Mouse (Mus musculus): ENCODE results near the gene Qpctl.

Qpctl gene

GRCm38 (mm10) chr7:19148875-19149541, at the start of gene Qpctl:
Gene Qpctl (minus strand): TSS chr7:19149291.
- DNase-seq (ENCODE audit: low spot score) = peak; percentile 99

GRCm38 (mm10) chr7:19197985-19198384, 48.9 kb upstream of the Qpctl start:
- DNase-seq (ENCODE audit: low spot score) = no peak

GRCm38 (mm10) chr7:19196676-19197075, 47.6 kb upstream of the Qpctl start:
- DNase-seq (ENCODE audit: low spot score) = no peak

- DNase-seq (ENCODE audit: low spot score) = no peak
Measured at GRCm38 (mm10) chr7:19194676-19195075, 45.6 kb upstream of the Qpctl start.

- DNase-seq (ENCODE audit: low spot score) = no peak
Measured at GRCm38 (mm10) chr7:19184758-19185157, 35.7 kb upstream of the Qpctl start.

- no peak for DNase-seq (ENCODE audit: low spot score)
Measured at GRCm38 (mm10) chr7:19184250-19184649, 35.2 kb upstream of the Qpctl start.

GRCm38 (mm10) chr7:19180862-19181429, 31.9 kb upstream of the Qpctl start:
- DNase-seq (ENCODE audit: low spot score) = no peak

GRCm38 (mm10) chr7:19179936-19180335, 30.8 kb upstream of the Qpctl start:
- no peak for DNase-seq (ENCODE audit: low spot score)

GRCm38 (mm10) chr7:19179173-19179572, 30.1 kb upstream of the Qpctl start:
- DNase-seq (ENCODE audit: low spot score) = no peak

- peak; percentile 77 for DNase-seq (ENCODE audit: low spot score)
Measured at GRCm38 (mm10) chr7:19178443-19179092, 29.5 kb upstream of the Qpctl start.

GRCm38 (mm10) chr7:19178035-19178434, 28.9 kb upstream of the Qpctl start:
- DNase-seq (ENCODE audit: low spot score) = no peak

- no peak for DNase-seq (ENCODE audit: low spot score)
Measured at GRCm38 (mm10) chr7:19177216-19177615, 28.1 kb upstream of the Qpctl start.

- no peak for DNase-seq (ENCODE audit: low spot score)
Measured at GRCm38 (mm10) chr7:19176516-19176947, 27.4 kb upstream of the Qpctl start.

GRCm38 (mm10) chr7:19175708-19176515, 26.8 kb upstream of the Qpctl start, which contains the start of gene Eml2:
Gene Eml2 (plus strand): TSS chr7:19176421.
- DNase-seq (ENCODE audit: low spot score) = no peak

- no peak for DNase-seq (ENCODE audit: low spot score)
Measured at GRCm38 (mm10) chr7:19172874-19173273, 23.8 kb upstream of the Qpctl start.

GRCm38 (mm10) chr7:19171831-19172230, 22.7 kb upstream of the Qpctl start:
- DNase-seq (ENCODE audit: low spot score) = no peak

- DNase-seq (ENCODE audit: low spot score) = no peak
Measured at GRCm38 (mm10) chr7:19170142-19170541, 21.1 kb upstream of the Qpctl start.

- no peak for DNase-seq (ENCODE audit: low spot score)
Measured at GRCm38 (mm10) chr7:19169506-19169905, 20.4 kb upstream of the Qpctl start.

- DNase-seq (ENCODE audit: low spot score) = no peak
Measured at GRCm38 (mm10) chr7:19166990-19167389, 17.9 kb upstream of the Qpctl start.

- no peak for DNase-seq (ENCODE audit: low spot score)
Measured at GRCm38 (mm10) chr7:19165656-19166423, 16.7 kb upstream of the Qpctl start, which contains the start of gene Gipr. Gene Gipr (minus strand): TSS chr7:19166127.

GRCm38 (mm10) chr7:19164978-19165377, 15.9 kb upstream of the Qpctl start:
- peak; percentile 69 for DNase-seq (ENCODE audit: low spot score)

GRCm38 (mm10) chr7:19164189-19164588, 15.1 kb upstream of the Qpctl start:
- DNase-seq (ENCODE audit: low spot score) = no peak

All from c-Kit-positive CD71-positive TER-119-positive erythroid progenitor cells, embryonic 14.5 days (primary cell).